Mouse (Mus musculus): ENCODE measurements at regions not wholly inside any gene's neighbourhood (a gene's known extent, or its start where the extent isn't known, plus 50 kb on each side); places are given as distances from the start of the nearest gene placed in this dataset.

GRCm38 (mm10) chr2:48620815-48621214 lies 193.1 kb upstream of the Acvr2a start:
- TF ChIP-seq CTCF (IDR thresholded peaks at IDR 0.05; ENCODE audit: low read depth) (no peak), EP300 (IDR thresholded peaks at IDR 0.05; ENCODE audit: low read depth) (no peak)

Data from liver, embryonic 14.5 days (tissue).